Mouse (Mus musculus) erythroid progenitor cell, adult 5-6 weeks (primary cell): Measurements from ENCODE around the gene Sorbs1. TPM values are rescaled to one million over a fixed set of nuclear protein-coding genes. Genes with fewer than 3 reads are reported as not detected.

ENCODE experiments used
- ATAC-seq: replicated peaks from 2 replicates; pipeline ENCODE4 v1.8.0; 2016; ENCODE audit warnings: moderate number of reproducible peaks, mild to moderate bottlenecking, moderate TSS enrichment, inconsistent platforms; ENCODE audit not compliant: poor library complexity, low FRiP score, severe bottlenecking
- total RNA-seq, 2 experiments: library from RNA; stranded (forward) in 1 of 2; stranded (reverse) in 1 of 2; fragments of 150-400 nt in 1 of 2; fragments of 186-747, 209-891 nt in 1 of 2; gene quantifications; 2 replicates each; pipeline versions ENCODE4 v1.2.3 to v1.2.4; 2015 to 2017; ENCODE audit warnings: low replicate concordance in 2 of 2

The Sorbs1 gene
- total RNA-seq, 2 experiments from 2014 or later, result 106 to 167 TPM

DNA sequence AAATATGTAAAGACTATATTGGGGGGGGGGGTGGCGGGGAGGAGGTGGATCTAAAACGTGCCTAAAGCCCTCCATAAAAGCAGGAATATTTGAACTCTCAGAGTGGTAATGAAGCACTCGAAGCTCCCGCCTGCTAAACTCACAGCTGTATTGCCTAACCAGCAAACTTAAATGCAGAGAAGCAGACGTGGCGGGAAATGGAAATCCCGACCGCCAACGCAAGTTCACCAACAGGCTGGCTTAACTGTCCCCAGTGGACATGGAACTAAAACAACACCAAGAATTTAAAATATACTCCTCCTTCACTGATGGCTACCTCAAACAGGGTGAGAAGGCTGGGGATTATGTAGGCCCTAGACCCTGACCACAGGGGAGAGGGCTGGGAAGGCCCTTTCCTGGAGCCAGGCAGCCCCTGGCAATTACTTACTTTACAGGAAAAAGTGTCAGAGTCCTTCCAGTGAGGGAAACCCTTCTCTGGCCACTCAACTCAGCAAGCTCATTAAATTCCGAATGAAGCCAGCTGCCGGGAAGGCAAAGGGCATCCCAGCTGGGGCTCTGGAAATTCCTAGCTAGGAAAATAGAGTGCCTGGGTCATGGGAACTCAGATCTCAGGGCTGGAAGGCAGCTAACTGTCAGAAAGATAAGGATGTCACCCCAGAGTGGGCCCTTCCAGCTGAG, 98.6 kb downstream of the Sorbs1 start:
- ATAC-seq, result no peak

DNA sequence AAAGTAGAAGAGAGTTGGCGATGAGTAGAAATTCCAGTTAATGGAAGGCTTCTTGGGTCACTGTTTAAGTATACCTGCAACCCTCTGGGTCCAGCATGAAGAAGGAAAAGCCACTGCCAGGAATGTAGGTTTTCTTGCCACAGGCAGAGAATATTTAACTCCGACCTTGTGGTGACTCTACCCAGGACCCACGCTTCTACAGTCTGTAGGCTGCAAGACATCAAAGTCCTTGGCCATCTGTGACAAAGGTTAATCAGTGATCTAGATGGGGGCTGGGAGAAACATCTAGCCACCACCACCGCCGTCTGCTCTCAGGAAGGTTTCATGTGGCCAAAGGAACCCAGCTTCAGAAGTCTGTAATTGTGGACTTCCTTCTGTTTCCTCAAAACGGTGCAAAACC, 99.2 kb downstream of the Sorbs1 start:
- ATAC-seq, result no peak

DNA sequence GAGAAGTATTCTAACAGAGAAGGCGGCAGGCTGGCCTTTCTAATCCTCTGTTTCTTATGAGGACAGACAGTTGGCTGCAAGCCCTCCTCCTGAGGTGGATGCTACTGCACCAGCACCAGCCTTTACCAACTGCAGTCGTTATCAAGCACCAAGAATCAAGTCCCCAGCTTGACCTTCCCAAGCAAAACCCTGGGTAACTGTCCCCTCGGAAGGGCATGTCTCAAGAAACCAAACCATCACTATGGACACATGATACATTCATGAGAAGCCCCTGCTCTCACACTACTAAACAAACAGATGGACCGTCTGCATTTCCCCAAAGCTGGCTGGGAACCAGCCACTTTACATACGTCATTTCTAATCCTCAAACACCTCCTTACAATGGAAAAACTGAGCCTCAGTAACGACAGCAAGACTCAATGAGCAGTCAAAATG, 102.2 kb downstream of the Sorbs1 start:
- no peak for ATAC-seq

DNA sequence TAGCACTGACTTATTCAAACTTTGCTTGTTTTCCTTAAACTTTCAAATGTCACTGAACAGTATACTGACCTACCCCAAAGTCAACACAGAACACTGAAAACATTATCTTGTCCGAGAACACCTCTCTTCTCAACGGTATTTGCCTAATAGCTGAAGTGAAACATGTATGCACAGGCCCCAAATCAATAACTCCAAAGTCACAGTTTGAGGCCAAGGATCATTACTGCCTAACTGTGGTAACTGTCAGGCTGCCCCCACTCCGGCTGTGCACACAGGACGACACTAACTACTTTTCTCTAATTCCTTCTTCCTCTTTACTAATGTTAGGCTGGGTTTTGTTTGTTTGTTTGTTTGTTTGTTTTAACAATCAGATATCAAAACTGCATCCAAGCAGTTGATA, 103.1 kb downstream of the Sorbs1 start:
- ATAC-seq, result no peak

DNA sequence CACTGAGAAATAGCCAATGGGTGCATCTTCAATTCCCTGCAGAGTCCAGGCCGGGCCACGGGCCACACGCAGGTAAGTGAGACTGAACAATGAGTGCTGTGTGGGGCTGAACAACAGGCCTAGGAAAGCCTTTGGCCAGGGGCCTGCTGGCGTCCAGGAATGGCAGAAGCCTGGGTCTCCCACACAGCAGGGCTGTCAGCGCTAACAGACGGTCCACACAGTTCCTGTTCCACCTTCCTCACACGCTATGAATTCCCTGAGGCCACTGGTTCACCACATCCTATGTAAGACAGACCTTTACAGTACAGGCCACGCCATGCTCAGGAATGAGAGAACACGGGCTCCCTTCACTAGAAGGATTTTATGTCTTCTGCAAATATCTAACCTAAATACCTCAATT, 103.5 kb downstream of the Sorbs1 start:
- ATAC-seq, result no peak

DNA sequence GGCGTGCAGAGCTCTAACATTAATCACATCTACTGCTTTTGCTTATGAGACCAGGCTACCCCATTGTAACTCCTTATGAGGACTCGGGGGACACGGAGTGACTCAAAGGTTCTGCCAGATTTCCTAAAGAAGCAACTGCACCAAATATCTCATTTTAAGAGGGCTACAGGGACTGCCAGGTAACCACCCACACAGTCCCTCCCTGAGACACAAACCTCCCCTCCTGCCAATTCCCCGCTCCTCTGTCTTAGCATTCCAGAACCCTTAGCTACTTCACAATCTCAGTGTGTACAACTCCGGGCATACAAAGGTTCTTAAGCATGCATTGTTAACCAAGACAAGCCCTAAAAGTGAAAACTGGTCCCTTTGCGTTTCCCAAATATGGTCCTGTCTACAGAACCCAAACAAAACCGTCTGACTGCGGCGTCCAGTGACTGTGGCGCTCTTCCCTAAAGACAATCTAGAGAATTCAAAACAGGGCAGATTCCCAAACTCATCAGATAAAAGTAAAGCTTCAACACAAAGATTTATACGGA, 104.0 kb downstream of the Sorbs1 start:
- ATAC-seq, result no peak

DNA sequence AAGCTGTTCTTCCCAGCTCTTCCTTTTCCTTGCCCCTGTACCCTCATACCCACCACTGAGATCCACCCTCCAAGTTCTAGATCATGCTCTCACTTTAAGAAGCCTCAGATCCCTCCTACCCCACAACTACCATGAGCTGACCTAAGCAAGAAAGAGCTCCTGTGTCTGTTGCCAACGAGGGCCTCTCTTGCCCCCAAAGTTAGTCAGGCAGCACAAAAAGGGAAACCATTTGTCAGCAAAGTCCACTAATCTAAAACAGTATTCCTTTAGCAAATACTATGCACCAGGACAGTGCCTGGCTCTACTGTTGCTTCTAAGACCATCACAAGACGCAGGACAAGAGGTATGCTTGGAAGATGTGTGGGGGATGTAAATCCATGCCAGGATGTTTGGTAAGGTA, 106.4 kb downstream of the Sorbs1 start:
- no peak for ATAC-seq

DNA sequence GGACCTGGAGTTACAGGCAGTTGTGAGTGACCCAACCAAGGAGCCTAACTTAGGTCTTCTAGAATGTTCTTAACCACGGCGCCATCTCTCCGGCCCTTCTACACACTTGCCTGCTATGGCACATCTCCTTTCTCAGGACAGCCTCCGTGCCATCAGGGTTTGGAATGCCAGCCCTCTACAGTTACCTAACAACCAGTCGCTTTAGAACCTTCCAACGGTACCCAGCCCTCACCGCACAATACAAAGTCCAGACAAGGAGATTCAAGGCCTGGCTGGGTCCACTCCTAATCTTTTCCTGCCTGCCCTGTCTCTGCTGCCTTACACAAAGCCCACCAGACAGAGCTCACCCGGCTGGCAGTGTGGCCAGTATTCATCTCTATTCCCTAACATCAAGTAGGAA, 106.9 kb downstream of the Sorbs1 start:
- ATAC-seq, result no peak

DNA sequence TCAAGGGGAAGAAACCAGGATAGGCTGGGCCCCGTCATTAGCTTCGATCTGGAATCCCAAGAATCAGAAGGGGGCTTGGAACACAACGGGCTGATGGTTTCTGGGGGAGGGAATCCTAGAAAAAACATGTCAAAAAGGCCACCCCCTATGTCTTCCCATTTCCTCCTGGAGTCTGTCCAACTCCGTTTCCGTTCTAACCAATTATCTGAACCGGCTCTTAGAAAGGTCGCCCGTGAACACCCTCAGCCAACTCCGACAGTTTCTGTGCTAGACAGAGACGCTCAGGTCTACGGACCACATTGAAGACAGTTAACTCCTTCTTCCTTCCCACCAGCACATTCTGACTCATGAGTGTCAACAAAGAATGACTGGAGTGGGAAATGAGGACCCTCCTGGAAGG, 107.8 kb downstream of the Sorbs1 start:
- no peak for ATAC-seq

DNA sequence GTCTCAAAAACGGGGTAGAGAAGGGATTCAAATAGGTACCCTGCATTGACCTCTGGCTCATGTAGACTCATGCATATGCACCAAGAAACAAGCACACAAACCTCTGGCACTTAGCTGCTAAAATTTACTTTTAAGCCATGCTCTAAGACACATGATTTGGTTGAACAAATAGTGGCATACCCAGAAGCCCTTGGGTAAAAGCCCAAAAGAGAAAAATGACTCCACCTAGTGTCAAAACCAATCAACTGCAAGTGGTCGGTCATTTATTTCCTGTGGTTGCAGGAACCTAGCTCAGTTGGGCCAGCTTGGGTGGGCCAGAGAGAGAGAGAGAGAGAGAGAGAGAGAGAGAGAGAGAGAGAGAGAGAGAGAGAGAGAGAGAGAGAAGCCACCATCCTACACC, 109.0 kb downstream of the Sorbs1 start:
- ATAC-seq, result no peak

DNA sequence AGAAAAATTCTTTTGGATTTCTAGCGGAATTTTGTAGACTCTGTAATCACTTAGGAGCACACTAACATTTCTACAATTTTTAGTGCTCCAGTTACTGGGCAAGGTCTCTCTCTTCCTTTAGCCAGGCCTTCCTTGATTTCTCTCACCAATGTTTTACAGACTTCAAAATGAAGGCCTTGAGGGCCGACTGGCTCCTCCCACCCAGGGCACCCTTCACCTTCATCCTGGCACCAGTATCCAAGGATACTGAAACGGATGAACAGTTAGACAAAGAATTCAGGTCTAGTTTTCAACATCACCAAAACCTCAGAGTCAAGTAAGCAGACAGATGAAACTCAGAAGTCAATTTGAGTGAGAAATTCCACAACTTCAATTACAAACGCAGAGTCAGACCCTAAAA, 109.6 kb downstream of the Sorbs1 start:
- ATAC-seq, result no peak

DNA sequence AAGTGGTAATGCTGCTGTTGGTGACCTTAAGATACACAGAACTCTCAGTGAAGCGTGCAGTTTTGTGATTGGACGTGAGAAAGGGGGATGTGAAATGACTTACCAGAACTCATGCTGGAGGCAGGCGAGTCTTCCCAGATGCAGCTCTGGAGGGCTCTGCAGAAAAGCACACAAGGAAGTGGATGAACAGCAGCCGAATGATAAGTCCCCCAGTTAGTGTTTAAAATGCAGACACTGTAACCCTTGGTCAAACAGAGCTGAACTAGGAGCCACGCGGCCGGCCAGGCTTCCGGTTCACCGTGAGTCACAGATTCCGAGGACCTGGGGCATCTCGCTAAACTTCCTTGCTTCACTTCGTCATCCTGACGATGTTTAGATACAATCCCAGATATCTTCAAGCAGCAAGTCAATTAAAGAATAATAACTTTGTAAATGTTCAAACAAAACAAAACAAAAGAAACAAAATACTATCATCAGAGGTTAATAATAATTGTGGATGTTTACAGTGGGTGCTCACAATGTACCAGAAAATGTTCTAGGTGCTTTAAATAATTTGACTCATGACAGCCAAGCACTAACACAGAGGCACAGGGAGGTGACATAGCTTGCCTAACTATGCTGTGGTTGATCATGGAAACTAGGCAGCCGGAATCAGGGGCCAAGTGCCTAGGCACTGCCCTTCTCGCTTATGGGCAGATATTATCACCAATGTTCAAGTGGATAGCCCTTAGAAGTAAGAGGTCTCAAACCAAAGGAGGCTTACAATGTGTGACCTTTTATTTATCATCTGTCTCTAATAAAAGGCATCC, 111.2 kb downstream of the Sorbs1 start:
- ATAC-seq, result no peak

DNA sequence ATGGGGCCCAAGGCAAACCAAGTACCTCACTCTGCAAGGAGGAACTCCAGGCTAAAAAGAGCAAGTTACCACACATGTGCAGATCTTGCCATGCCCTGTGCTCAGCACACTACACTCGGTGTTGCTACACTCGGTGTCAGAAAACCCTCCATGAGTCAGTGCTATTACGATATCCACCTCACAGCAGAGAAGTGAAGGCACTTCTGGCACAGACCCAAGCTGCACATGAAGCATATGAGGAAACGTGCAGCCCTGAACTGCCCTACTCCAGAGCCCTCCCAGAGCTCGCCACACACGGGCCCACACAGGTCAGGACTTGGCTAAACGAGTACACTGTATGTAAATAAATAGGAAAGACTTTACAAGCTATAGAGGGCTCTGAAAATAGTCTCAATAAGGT, 112.4 kb downstream of the Sorbs1 start:
- ATAC-seq, result no peak

DNA sequence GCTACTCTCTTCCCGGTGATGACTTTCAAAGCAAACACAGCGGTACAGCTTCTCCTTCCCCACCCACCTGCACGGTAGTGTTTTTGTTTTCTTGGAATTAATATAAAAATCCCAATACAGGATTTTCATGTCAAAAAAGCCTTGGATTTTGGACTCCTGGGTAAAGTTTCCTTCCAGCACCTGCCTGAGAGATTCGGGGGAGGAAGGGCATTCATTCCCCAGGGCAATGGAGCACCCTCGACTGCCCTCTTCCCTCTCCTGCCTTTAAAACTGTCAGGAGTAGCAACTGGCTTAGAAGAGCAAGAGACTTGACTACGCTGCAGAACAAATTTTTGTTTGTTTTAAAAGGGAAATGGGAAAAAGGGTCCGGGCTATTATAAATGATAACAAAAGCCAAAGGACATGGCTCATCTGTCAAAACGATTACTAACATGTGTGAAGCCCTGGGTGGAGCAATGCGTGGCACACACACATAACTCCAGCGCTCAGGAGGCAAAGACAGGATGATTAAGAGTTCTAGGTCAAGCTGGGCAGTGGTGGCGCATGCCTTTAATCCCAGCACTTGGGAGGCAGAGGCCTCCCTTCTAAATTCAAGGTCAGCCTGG, 113.1 kb downstream of the Sorbs1 start:
- ATAC-seq, result no peak

DNA sequence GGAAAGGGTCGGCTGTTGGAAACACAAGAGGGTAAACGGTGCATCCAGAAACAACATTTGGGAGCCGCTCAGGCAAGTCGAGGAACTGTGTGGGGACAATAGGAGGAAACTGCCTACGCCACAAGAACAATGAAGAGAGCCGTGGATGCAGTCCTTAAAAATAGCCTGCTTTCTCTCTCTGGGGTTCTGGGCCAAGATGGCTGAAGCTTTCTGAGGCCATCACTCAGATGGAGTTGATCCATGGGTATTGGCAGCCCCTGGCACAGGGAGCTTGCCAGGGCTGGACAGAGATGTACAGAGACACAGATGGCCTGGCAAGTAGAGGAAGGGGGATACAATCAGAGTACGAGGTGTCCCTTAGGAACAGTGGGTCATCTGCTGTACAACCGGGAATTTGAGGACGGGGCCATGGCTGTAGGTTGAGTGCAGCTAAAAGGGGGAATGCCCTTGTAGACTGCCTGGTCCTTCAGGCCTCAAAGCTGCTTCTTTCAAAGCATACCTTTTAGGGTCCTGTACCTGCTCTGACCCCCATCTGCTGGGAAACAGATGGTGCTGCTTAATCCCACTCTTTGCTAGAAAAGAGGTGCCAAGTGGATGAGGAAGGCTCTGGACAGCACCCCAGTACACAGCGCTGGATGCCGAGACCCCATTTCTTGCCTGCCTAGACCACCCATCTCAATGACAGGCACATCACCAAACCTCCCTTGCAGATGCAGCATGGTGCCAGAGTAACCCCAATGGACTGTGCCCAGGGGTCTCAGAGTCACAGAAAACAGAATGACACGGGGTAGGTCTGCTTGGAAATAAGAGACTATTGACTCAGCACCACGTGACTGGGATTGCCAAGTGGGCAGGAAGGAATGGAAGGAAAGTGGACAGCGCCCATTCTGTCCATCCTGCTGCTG, 117.6 kb downstream of the Sorbs1 start:
- no peak for ATAC-seq

DNA sequence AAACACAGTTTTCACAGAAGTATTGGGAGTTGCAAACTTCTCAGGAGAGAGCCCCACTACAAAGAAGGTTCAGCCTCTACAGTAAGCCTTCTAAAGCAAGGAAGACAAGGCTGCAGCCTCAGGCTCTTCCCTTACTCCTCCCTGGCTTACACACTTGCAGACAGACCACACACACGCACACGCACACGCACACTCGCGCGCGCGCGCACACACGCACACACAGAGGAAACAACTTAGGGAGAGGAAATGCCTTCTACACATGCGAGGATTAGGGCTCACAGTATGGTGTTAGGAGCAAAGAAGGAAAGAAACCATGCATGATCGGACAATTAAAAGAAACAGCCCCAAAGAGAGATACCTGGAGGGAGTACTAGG, 118.3 kb downstream of the Sorbs1 start:
- ATAC-seq, result no peak

DNA sequence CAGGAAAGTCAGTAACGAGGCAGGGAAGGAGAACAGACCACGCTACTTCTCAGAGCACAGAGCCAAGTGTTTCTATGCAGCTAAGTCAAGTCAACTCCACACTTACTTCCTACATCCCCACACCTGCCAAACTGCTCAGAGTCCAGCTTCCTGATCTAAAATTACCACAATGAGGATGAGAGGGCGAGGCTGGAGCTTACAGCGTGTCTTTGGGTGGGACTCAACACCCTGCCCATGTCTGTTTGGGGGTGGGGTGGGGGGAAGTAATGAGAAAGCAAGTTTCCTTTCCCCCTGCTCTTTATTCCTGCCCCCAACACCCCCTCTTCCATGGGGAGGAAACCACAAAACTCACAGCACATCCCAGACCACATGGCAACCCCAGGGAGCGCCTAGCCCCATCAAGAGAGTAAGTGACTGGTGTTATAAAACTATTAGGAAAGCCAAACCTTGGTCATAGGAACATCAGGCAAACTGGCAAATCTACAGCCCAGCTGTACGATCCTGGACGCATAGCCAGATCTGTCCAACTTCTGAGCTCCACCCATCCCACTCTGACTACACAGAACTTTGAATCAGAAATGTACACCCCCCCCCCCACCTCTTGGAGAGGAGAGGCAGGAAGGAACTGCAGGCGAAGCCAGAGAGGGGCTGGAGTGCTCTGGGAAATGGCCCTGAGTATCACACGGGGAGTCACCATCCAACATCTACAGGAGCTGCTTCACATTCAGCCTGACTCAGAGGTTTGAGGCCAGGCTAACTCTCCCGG, 118.8 kb downstream of the Sorbs1 start:
- no peak for ATAC-seq

DNA sequence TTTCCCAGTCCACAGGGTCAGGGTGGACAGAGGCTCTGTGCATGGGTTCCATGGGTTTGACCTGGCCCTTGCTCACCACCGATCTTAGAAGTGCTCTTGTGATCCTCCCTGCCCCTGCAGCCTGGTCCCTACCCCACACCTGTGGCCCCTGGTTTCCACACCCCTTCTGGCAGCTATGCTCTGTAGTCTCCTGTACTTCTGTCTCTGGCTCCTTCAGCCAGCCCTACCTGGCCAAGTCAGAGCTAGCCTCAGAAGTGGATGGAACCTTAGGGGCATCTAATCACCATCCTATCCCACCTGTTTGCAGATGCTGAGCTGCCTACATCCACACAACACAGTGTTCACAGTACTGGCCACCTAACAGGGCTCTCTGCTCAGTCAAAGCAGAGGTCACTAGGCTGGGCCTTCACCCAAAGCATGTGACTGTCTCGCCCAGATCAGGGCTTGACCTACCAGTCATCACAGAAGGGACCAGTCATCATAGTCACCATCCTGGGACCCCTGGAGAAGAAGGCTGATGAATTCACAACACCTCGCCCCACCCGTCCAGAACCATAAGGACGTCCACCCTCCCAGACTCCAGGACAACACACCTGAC, 120.7 kb downstream of the Sorbs1 start:
- no peak for ATAC-seq

DNA sequence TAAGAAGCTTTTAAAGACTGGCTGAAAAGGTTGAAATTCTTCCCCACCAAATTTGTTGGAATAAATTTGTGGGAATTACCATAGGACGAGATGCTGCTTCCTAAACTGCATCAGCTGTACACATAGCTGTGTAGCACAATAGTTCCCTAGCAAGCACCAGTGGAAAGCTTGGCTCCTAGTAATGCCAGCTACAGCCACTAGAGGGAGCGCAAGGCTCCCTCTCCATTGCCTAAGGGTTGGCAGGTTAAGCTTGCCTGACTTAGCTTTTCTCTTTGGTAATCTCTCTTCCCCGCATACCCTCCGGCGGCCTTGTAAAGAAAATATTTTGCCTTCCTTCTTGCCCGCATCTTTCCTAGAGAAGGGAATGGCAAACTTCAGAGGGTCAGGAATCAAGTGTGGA, 122.1 kb downstream of the Sorbs1 start:
- ATAC-seq, result peak; percentile 74
